Mouse (Mus musculus): ENCODE data around the gene Gm11020. TPM values are rescaled to one million over a fixed set of nuclear protein-coding genes. Genes with fewer than 3 reads are reported as not detected.

Gm11020 gene
- polyA plus RNA-seq, 1 experiment, result not detected

GRCm38 (mm10) chr8:104339229-104339982 lies 18.0 kb downstream of the Gm11020 start, which contains the start of gene Cmtm3:
Cmtm3 (plus strand) TSS chr8:104339410.
- Histone ChIP-seq H3K4me3 (ENCODE audit: low read depth, low read length) (peak within 1 kb of the TSS; percentile 69), H3K27ac (ENCODE audit: insufficient read depth, low read depth, low read length) (peak within 1 kb of the TSS; percentile 63)
- 21% methylated on average over 18 of the region's 18 CpGs for WGBS

GRCm38 (mm10) chr8:104339983-104340232 lies 18.5 kb downstream of the Gm11020 start:
- TF ChIP-seq POLR2A (IDR thresholded peaks at IDR 0.05; ENCODE audit: low read depth, low read length) (no peak), CTCF (IDR thresholded peaks at IDR 0.05; ENCODE audit: extremely low read depth, insufficient read length, insufficient replicate concordance, low read depth, low read length) (no peak)
- Histone ChIP-seq H3K36me3 (ENCODE audit: control insufficient read depth, insufficient read depth, low read length) (no peaks in the 10 kb centered on the region), H3K4me3 (ENCODE audit: low read depth, low read length) (peak overlapping the region; percentile 69), H3K27me3 (ENCODE audit: control insufficient read depth, insufficient read depth, low read length) (no peaks in the 10 kb centered on the region; the same call in 1 of the 2 replicates), H3K4me1 (ENCODE audit: control insufficient read depth, insufficient read depth, insufficient read length, low read length) (peaks cover 4% of the 10 kb centered on the region; the same call in 1 of the 2 replicates), H3K27ac (ENCODE audit: insufficient read depth, low read depth, low read length) (no peak overlapping the region)
- 7% methylated on average over 6 of the region's 6 CpGs for WGBS

More at GRCm38 (mm10) chr8:104339229-104339982, 18.0 kb downstream of the Gm11020 start, which contains the start of gene Cmtm3:
- Histone ChIP-seq H3K4me1 (ENCODE audit: control insufficient read depth, insufficient read depth, insufficient read length, low read length) (peaks cover 4% of the 10 kb centered on the region; the same call in 1 of the 2 replicates), H3K36me3 (ENCODE audit: control insufficient read depth, insufficient read depth, low read length) (no peaks in the 10 kb centered on the region), H3K27me3 (ENCODE audit: control insufficient read depth, insufficient read depth, low read length) (no peaks in the 10 kb centered on the region; the same call in 1 of the 2 replicates)
- TF ChIP-seq POLR2A (IDR thresholded peaks at IDR 0.05; ENCODE audit: low read depth, low read length), result no peak
- TF ChIP-seq CTCF (IDR thresholded peaks at IDR 0.05; ENCODE audit: extremely low read depth, insufficient read length, insufficient replicate concordance, low read depth, low read length), result no peak

GRCm38 (mm10) chr8:104340233-104341105 lies 19.1 kb downstream of the Gm11020 start:
- Histone ChIP-seq H3K4me3 (ENCODE audit: low read depth, low read length) (peak overlapping the region; percentile 69), H3K4me1 (ENCODE audit: control insufficient read depth, insufficient read depth, insufficient read length, low read length) (peaks cover 4% of the 10 kb centered on the region; the same call in 1 of the 2 replicates), H3K36me3 (ENCODE audit: control insufficient read depth, insufficient read depth, low read length) (no peaks in the 10 kb centered on the region), H3K27me3 (ENCODE audit: control insufficient read depth, insufficient read depth, low read length) (no peaks in the 10 kb centered on the region; the same call in 1 of the 2 replicates), H3K27ac (ENCODE audit: insufficient read depth, low read depth, low read length) (peak overlapping the region; percentile 63)
- under 1% methylated on average over 53 of the region's 54 CpGs for WGBS
- TF ChIP-seq POLR2A (IDR thresholded peaks at IDR 0.05; ENCODE audit: low read depth, low read length), result peak; percentile 45; the same call in 1 of the 2 replicates
- peak; percentile 47; the same call in 1 of the 2 replicates for TF ChIP-seq CTCF (IDR thresholded peaks at IDR 0.05; ENCODE audit: extremely low read depth, insufficient read length, insufficient replicate concordance, low read depth, low read length)

- WGBS, result 2% methylated on average over 24 of the region's 24 CpGs
- TF ChIP-seq POLR2A (IDR thresholded peaks at IDR 0.05; ENCODE audit: low read depth, low read length) (peak; percentile 37; the same call in 1 of the 2 replicates), CTCF (IDR thresholded peaks at IDR 0.05; ENCODE audit: extremely low read depth, insufficient read length, insufficient replicate concordance, low read depth, low read length) (no peak)
- peak overlapping the region; percentile 69 for H3K4me3 ChIP-seq (ENCODE audit: low read depth, low read length)
- H3K36me3 ChIP-seq (ENCODE audit: control insufficient read depth, insufficient read depth, low read length), result no peaks in the 10 kb centered on the region
- peak overlapping the region; percentile 2; the same call in 1 of the 2 replicates for H3K27ac ChIP-seq (ENCODE audit: insufficient read depth, low read depth, low read length)
- H3K27me3 ChIP-seq (ENCODE audit: control insufficient read depth, insufficient read depth, low read length), result no peaks in the 10 kb centered on the region; the same call in 1 of the 2 replicates
- peaks cover 4% of the 10 kb centered on the region; the same call in 1 of the 2 replicates for H3K4me1 ChIP-seq (ENCODE audit: control insufficient read depth, insufficient read depth, insufficient read length, low read length)
These were observed 19.8 kb downstream of the Gm11020 start for GRCm38 (mm10) chr8:104341106-104341561.

GRCm38 (mm10) chr8:104341678-104342077 lies 20.3 kb downstream of the Gm11020 start:
- 49% methylated on average over 6 of the region's 6 CpGs for WGBS
- no peak overlapping the region for H3K4me3 ChIP-seq (ENCODE audit: low read depth, low read length)
- no peak overlapping the region for H3K27ac ChIP-seq (ENCODE audit: insufficient read depth, low read depth, low read length)
- peaks cover 4% of the 10 kb centered on the region; the same call in 1 of the 2 replicates for H3K4me1 ChIP-seq (ENCODE audit: control insufficient read depth, insufficient read depth, insufficient read length, low read length)
- TF ChIP-seq CTCF (IDR thresholded peaks at IDR 0.05; ENCODE audit: extremely low read depth, insufficient read length, insufficient replicate concordance, low read depth, low read length) (no peak), POLR2A (IDR thresholded peaks at IDR 0.05; ENCODE audit: low read depth, low read length) (no peak)
- H3K27me3 ChIP-seq (ENCODE audit: control insufficient read depth, insufficient read depth, low read length), result no peaks in the 10 kb centered on the region; the same call in 1 of the 2 replicates
- H3K36me3 ChIP-seq (ENCODE audit: control insufficient read depth, insufficient read depth, low read length), result 0 out of 2 replicates have a peak, but pooled peaks cover 2% of the 10 kb centered on the region

- Histone ChIP-seq H3K36me3 (ENCODE audit: control insufficient read depth, insufficient read depth, low read length) (0 out of 2 replicates have a peak, but pooled peaks cover 2% of the 10 kb centered on the region), H3K4me3 (ENCODE audit: low read depth, low read length) (no peak overlapping the region), H3K4me1 (ENCODE audit: control insufficient read depth, insufficient read depth, insufficient read length, low read length) (peaks cover 4% of the 10 kb centered on the region; the same call in 1 of the 2 replicates), H3K27me3 (ENCODE audit: control insufficient read depth, insufficient read depth, low read length) (no peaks in the 10 kb centered on the region; the same call in 1 of the 2 replicates), H3K27ac (ENCODE audit: insufficient read depth, low read depth, low read length) (no peak overlapping the region)
- 74% methylated on average over 5 of the region's 5 CpGs for WGBS
- TF ChIP-seq CTCF (IDR thresholded peaks at IDR 0.05; ENCODE audit: extremely low read depth, insufficient read length, insufficient replicate concordance, low read depth, low read length), result no peak
- no peak for TF ChIP-seq POLR2A (IDR thresholded peaks at IDR 0.05; ENCODE audit: low read depth, low read length)
These were observed 21.1 kb downstream of the Gm11020 start for GRCm38 (mm10) chr8:104342426-104342825.

Measured in small intestine, adult 2 months (tissue).